Mouse (Mus musculus): ENCODE results near the gene Sh3bgrl2.

Gene Sh3bgrl2

DNA sequence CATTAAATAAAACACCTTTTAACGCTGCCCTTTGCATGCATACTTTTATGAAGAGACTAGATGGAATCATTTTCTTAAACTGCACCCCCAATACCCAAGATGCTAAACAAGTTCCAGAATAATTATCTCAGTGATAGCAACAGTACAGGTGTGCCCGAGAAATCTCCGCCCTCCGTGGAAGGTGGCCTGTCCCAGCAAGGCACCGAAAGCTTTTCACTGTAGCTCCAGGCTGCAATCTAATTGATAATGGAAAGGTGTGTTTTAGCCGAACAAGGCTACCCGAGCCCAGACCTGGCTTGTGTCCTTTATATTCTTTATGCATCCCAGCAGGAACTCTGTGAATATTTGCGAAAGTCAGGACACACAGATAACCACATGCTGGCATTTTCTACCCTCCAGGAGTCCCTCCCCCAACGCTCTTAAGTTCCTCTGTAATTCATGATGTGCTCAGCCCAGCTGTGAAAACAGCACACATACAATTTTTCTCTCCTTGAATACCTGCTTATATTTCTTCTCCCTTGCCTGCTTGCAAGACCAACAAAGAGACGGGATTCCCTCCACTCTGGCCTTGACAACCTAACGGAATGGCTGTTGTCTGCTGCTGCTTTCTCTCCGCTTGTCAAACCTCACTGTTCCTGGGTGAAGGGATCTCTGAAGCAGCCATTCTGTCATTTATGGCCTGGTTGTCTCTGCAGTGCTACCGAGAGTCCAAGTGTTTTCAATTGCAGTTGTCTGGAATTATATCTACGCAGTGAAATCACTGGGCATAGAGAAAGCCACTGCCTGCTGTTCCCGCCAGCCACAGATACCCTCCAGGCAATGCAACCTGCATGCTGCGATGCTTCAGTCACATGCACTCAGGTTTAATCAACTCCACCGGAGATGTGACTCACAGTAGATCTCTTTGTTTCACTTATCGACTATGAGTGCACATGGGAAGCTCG is 80.8 kb downstream of the Sh3bgrl2 start:
- in situ Hi-C loops (cut with MseI, MboI) = no loop called here

DNA sequence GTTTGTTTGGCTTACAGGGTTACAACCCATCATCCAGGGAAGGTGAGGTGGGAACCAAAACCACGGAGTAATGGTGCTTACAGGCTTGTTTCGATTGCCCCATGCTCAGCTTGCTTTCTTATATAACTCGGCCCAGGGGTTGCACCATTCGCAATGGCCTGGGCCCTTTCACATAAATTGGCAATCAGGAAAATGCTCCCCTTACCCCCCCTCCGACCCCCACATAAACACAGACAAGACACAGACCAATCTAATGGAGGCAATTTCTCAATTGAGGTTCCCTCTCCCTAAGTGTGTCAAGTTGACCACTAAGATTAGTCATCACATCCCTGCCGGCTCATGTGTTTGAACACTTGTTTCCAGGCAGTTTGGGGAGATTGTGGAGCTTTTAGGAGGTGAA is 82.2 kb downstream of the Sh3bgrl2 start:
- in situ Hi-C loops (cut with MseI, MboI) = no loop called here

DNA sequence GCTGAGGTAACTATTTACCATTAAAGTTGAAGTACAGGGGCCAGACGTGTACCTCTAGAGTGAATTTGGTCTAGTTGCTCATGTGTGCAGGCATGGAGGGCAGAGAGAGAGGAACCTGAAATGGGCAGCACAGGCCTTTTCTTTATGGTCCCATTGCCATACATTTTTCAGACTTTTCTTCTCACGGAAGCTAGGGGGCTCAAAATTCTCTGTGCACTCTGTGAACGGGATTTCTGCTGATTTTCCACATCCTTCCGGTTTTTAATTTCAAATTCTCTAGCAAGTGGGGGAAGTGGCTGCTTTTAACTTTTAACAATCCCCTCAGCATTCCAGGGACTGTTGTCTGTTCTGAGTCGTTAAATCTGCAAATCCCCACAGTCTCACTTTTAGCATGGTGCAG is 83.8 kb downstream of the Sh3bgrl2 start:
- in situ Hi-C loops (cut with MseI, MboI) = no loop called here

GRCm38 (mm10) chr9:83634703-83635102 is 86.6 kb downstream of the Sh3bgrl2 start:
- in situ Hi-C loops (cut with MseI, MboI) = no loop called here

DNA sequence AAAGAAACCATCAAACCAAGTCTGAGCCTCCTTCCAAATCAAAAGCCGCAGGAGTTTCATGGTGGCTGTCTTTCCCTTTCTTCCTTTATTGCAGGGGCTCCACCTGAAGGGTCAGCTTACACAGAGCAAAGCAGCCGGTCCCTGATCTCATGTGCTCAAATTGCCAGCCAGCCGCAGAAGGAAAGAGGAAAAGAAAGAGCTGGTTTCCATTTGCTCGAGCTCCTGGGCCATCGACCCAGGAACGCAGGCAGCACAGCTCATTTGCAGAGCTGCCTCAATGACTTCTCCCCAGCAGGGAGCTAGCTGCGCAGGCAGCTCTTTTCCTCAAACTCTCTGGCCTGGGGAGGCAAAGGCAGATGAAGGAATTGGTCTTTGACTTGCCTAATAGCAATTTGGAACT is 87.9 kb downstream of the Sh3bgrl2 start:
- in situ Hi-C loops (cut with MseI, MboI) = no loop called here

DNA sequence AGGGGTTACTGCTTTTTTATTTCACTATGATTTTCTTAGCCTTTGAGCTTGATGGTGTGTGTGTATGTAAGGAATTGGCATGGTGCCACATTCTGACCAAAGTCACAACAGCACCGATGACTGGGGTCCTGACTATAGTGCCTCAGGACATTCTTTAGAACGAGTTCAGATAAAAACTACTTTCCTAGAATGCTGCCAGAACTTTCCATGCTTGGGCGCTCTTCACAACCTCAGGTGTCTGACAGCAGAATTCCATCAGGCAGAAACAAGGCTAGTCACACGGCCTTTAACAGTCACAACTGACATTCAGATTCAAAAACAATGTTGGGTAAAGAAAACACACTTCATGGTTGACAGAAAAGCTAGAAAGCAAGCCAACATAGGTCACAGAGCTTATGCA is 95.0 kb downstream of the Sh3bgrl2 start:
- in situ Hi-C loops (cut with MseI, MboI) = no loop called here

- in situ Hi-C loops (cut with MseI, MboI) = no loop called here
Observed at GRCm38 (mm10) chr9:83643833-83644232, 95.7 kb downstream of the Sh3bgrl2 start.

- in situ Hi-C loops (cut with MseI, MboI) = no loop called here
Observed at GRCm38 (mm10) chr9:83646215-83646614, 98.1 kb downstream of the Sh3bgrl2 start.

DNA sequence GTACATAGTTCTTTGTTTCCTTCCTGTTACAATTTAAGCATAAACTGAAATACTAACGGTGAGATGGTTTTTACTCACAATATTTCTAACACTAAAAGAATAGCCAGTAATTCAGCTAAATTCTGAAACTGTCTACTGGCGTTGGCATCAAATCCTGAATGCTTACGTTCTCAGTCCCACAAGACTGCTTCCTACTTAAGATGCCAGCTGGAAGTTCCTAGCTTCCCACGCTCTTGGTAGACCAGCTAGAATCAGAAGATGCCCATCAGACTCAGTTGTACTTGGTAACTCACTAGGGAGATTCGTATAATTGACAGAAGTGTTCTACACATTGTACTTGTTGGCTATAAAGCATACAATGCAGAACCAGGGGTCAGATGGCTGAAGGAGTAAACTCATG is 98.6 kb downstream of the Sh3bgrl2 start:
- in situ Hi-C loops (cut with MseI, MboI) = no loop called here

DNA sequence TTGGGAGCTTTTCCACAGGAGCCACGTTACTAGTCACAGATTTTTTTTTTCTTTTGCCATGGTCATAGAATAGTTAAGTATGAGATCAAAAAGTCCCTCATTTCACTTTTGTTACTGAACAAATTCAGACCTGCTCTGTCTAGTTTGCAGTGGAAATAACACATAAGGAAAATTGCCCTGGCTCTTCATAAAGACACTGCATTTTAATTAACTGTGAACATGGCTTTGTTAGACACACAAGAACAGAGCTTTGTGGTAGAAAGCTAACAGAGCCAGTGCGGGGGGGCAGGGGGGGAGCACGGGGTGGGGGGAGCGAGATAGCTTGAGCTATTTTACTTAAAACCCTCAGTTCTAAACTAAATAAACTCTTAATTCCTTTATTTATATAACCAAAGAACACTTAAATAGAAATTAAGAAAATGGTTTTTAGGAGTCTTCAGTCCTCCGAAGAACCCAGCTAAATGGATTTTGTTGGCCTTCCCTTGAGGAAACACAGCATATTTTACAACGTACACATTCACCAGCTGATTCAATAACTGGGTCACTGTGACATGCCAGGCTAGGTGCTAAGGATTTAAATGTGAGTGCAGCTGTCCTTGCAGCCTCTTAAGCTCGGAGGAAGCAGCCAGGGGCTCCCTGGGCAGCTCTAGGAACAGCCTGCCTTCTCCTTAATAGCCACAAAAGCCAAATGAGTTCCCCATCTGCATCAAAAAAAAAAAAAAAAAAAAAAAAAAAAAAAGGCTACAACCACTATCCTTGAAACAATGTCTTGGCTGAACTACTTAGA is 100.0 kb downstream of the Sh3bgrl2 start:
- in situ Hi-C loops (cut with MseI, MboI) = no loop called here

- in situ Hi-C loops (cut with MseI, MboI) = no loop called here
Observed at GRCm38 (mm10) chr9:83648733-83649132, 100.6 kb downstream of the Sh3bgrl2 start.

DNA sequence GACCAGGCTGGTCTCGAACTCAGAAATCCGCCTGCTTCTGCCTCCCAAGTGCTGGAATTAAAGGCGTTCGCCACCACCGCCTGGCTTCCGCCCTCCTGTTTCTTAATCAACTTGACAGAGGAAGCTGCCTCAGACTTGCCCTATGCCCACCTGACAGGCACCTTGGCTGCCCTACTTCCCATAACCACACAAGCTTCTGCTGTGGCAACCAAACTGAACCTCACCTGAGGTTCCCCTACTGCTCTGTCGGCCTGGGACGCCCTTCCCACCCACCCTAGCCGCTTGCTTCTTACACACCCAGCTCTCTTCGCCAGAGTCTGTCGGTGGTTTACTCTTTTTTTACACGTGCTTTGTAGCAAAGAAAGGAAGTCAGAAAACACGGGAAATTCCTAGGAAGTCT is 103.9 kb downstream of the Sh3bgrl2 start:
- in situ Hi-C loops (cut with MseI, MboI) = no loop called here

DNA sequence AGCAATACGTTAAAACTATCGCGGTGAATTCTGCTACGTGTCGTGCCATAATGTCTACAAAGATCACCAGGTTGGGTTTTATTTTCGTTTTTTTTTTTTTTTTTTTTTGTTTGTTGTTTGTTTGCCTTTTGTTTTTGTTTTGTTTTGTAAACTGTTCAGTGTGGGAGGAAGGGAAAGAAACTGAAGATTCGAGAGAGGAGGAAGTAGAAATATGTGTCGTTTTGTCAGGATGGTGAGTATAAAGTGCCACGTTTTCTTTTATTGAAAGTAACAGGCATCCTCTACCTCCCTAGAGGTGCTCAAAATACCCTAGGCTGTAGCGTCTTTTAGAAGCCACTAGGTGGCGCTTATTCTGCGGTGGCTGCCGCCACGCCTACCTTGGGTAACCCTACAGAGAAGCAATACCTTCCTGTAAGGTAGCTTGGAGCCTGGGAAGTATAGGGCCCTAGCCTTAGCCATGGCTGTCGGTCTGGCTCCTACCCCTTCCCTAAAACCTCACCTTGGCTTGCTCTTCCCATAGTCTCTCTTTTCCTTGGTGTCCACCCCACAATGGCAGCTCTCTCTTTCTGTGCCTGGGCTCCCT is 104.6 kb downstream of the Sh3bgrl2 start:
- in situ Hi-C loops (cut with MseI, MboI) = no loop called here

DNA sequence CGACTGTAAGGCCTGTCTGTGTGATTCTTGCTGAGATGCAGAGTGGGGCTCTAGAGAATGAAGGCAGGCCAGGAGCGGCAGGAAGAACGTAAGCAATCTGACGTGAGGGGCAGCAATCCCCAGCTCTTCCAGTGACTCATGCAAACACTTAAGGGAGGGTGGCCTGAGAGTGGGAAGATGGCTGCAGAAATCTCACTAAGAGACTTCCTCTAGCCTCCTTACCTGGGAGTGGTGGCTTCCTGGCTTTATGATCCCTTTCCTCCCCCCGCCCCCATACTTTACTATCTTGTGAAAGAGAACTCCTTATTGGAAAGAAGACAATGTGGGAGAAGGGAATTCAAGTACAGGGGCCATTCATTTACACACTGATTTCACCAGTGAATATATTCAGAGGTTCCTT is 106.5 kb downstream of the Sh3bgrl2 start:
- in situ Hi-C loops (cut with MseI, MboI) = no loop called here

- in situ Hi-C loops (cut with MseI, MboI) = no loop called here
Observed at GRCm38 (mm10) chr9:83656960-83657651, 109.0 kb downstream of the Sh3bgrl2 start.

GRCm38 (mm10) chr9:83657652-83658002 is 109.5 kb downstream of the Sh3bgrl2 start:
- in situ Hi-C loops (cut with MseI, MboI) = no loop called here

- in situ Hi-C loops (cut with MseI, MboI) = no loop called here
Observed at GRCm38 (mm10) chr9:83659081-83659480, 111.0 kb downstream of the Sh3bgrl2 start.

DNA sequence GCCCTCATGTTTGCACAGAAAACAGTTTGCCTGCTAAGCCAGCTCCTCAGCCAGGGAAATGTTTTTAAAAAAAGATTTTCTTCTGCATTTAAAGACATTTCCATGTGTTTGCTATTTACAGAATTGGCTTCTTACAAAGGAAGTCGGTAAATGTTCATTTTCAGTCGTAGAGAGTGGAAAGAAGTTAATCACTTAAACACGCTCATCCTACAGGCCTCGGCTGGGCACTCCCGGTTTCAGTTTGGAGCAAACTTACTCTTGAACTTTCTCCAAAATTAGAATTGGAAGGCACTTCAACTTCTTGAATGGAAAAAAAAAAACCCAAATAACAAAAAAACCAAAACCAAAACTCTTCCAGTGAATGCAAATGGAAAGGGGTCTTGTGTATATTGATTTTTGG is 113.7 kb downstream of the Sh3bgrl2 start:
- in situ Hi-C loops (cut with MseI, MboI) = no loop called here

- in situ Hi-C loops (cut with MseI, MboI) = no loop called here
Observed at GRCm38 (mm10) chr9:83663981-83664897, 116.1 kb downstream of the Sh3bgrl2 start.

- in situ Hi-C loops (cut with MseI, MboI) = no loop called here
Observed at GRCm38 (mm10) chr9:83664951-83665350, 116.8 kb downstream of the Sh3bgrl2 start.

DNA sequence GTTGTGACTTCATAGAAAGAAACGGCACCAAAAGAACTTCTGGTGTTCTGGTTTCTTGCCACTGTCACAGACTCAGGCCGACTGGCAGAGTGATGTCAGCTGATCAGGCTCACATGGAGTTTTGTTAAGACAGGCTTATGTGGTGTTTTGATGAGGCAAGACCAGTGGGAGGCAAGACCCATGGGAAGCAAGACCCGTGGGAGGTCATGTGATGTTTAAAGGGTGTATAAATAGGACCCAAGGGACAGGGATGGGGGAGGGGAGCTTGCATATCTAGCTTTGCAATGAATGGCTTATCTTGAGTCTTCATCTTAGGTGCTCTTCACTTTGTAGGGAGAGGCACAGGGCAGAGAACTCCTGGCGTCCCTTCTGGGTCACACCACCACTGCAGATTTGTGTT is 118.9 kb downstream of the Sh3bgrl2 start:
- in situ Hi-C loops (cut with MseI, MboI) = no loop called here

All from mouse trophoblast stem cell (cell line).